Mouse (Mus musculus) stomach, embryonic 16.5 days (tissue): ENCODE measurements around the gene Gm21093. TPM values are rescaled to one million over a fixed set of nuclear protein-coding genes. Genes with fewer than 3 reads are reported as not detected.
"Not testable (repeated sequence)": the region's sequence is repeated elsewhere in the genome, so short reads cannot be mapped to it uniquely, and the experiment has no call there.

Experiments used
- ATAC-seq: fragments of 200-750 bp; cut with Nextera tagmentation; 2 replicates; pipeline ENCODE4 v1.8.0; 2017; ENCODE audit warnings: moderate number of reproducible peaks, moderate TSS enrichment; ENCODE audit not compliant: insufficient read depth, low FRiP score
- H3K27ac ChIP-seq: fragments of 300-500 bp; sonication (generic); 2 replicates; pipeline ENCODE4 v1.5.1; 2014; ENCODE audit warnings: low read length
- H3K27me3 ChIP-seq: fragments of 300-500 bp; sonication (generic); 2 replicates; pipeline ENCODE4 v1.6.1; 2014; ENCODE audit warnings: low read length, control low read depth, mixed read lengths; ENCODE audit not compliant: control insufficient read depth, insufficient read depth
- H3K36me3 ChIP-seq: fragments of 300-500 bp; sonication (generic); 2 replicates; pipeline ENCODE4 v1.6.1; 2014; ENCODE audit warnings: low read length; ENCODE audit not compliant: control insufficient read depth, insufficient read depth
- H3K4me1 ChIP-seq: fragments of 300-500 bp; sonication (generic); 2 replicates; pipeline ENCODE4 v1.6.1; 2014; ENCODE audit warnings: low read length, control low read depth, mixed read lengths; ENCODE audit not compliant: control insufficient read depth, insufficient read depth
- H3K4me2 ChIP-seq: fragments of 300-500 bp; sonication (generic); 2 replicates; pipeline ENCODE4 v1.6.1; 2014; ENCODE audit warnings: low read depth, low read length, mixed read lengths
- H3K4me3 ChIP-seq: fragments of 300-500 bp; sonication (generic); replicated peaks from 2 replicates; pipeline ENCODE4 v1.5.1; 2014; ENCODE audit warnings: mild to moderate bottlenecking, low read length
- H3K9ac ChIP-seq: fragments of 300-500 bp; sonication (generic); 2 replicates; pipeline ENCODE4 v1.6.1; 2014; ENCODE audit warnings: low read length
- H3K9me3 ChIP-seq: fragments of 300-500 bp; sonication (generic); replicated peaks from 2 replicates; pipeline ENCODE4 v1.6.1; 2016; ENCODE audit warnings: low read length, control low read depth; ENCODE audit not compliant: control insufficient read depth
- WGBS: fragments of 180-500 bp; shearing (Covaris S2); extraction: QIAGEN DNeasy Blood & Tissue Kit; methylation state at CpG from one replicate; pipeline ENCODE4 v1.1.7; 2014; 5-methylcytosine and 5-hydroxymethylcytosine counted together
- polyA plus RNA-seq: library from polyadenylated mRNA; unstranded; fragments of >200 nt; fragmentation: Nextera tagmentation; extraction: Ambion mirVana; gene quantifications from 2 replicates; pipeline ENCODE4 v1.2.1, GENCODE M21; 2015

Gm21093 gene
- not detected in 2 replicates for polyA plus RNA-seq

- not testable (repeated sequence) for H3K9me3 ChIP-seq, ATAC-seq
- WGBS, result no CpG with 5 or more reads among the region's 8 CpGs
These were observed at the start of gene Gm21093 for GRCm38 (mm10) chr4:42034626-42035025. Gm21093 (minus strand) TSS chr4:42034726.

More at GRCm38 (mm10) chr4:42034626-42035025, at the start of gene Gm21093:
- H3K36me3 ChIP-seq, H3K4me1 ChIP-seq, H3K9ac ChIP-seq, H3K4me2 ChIP-seq, H3K27me3 ChIP-seq, H3K4me3 ChIP-seq, H3K27ac ChIP-seq: not testable (repeated sequence)

Other genes with a start within 250 kb of the Gm21093 start
- 3.4 and 26.5 TPM in 2 replicates for gene Gm21541, start 131.1 kb downstream of the Gm21093 start, polyA plus RNA-seq
- 2.5 and 2.8 TPM in 2 replicates for gene Gm20878, start 93.2 kb downstream of the Gm21093 start, polyA plus RNA-seq
- 0.22 and 0.31 TPM in 2 replicates for gene Fam205a4, start 68.7 kb downstream of the Gm21093 start, polyA plus RNA-seq
- not detected in 2 replicates for gene Gm3893, start 56.5 kb upstream of the Gm21093 start, polyA plus RNA-seq
- 2.4 and 16.3 TPM in 2 replicates for gene Gm13304, start 80.1 kb upstream of the Gm21093 start, polyA plus RNA-seq
- gene Gm13306, start 118.7 kb upstream of the Gm21093 start, polyA plus RNA-seq, result 0.37 TPM in 1 of 2 replicates, not detected in the other
- gene Gm13305, start 133.9 kb upstream of the Gm21093 start, polyA plus RNA-seq, result 0.30 TPM in 1 of 2 replicates, not detected in the other
- not detected in 2 replicates for gene Gm10600, start 205.9 kb upstream of the Gm21093 start, polyA plus RNA-seq
- not detected in 2 replicates for gene Ccl21b, start 221.0 kb upstream of the Gm21093 start, polyA plus RNA-seq